Mouse (Mus musculus) C2C12 (cell line): ENCODE measurements around the gene Dpf3.

Experiments
- CEBPB ChIP-seq: IDR thresholded peaks from one replicate; pipeline ENCODE4 v1.6.1; 2011; ENCODE audit warnings: low read depth, mild to moderate bottlenecking, control low read depth, moderate library complexity
- CTCF ChIP-seq: IDR thresholded peaks from one replicate; pipeline ENCODE4 v1.5.1; 2011; ENCODE audit not compliant: control insufficient read depth, insufficient read depth, insufficient read length
- MAX ChIP-seq: IDR thresholded peaks from one replicate; pipeline ENCODE4 v1.6.1; 2011; ENCODE audit warnings: mild to moderate bottlenecking, control low read depth
- USF1 ChIP-seq: IDR thresholded peaks from one replicate; pipeline ENCODE4 v1.6.1; 2011; ENCODE audit warnings: low read depth, mild to moderate bottlenecking, control low read depth, moderate library complexity

GRCm38 (mm10) chr12:83512783-83513182, 25.3 kb upstream of the Dpf3 start:
- TF ChIP-seq CTCF (no peak), MAX (no peak), CEBPB (no peak), USF1 (no peak)
